Mouse (Mus musculus): Measurements from ENCODE around the gene Cpne2.
A peak's percentile ranks its signal among the peaks of the same experiment; 100 is the strongest.

The Cpne2 gene

GRCm38 (mm10) chr8:94532873-94533671 is at the start of gene Cpne2:
Gene Cpne2, plus strand, starts transcription at chr8:94532990.
- DNase-seq, result peak; percentile 43

- no peak for DNase-seq
These were observed 47.5 kb upstream of the Cpne2 start for GRCm38 (mm10) chr8:94485288-94485687.

GRCm38 (mm10) chr8:94485882-94486281 is 46.9 kb upstream of the Cpne2 start:
- DNase-seq, result peak; percentile 19

GRCm38 (mm10) chr8:94488016-94488415 is 44.8 kb upstream of the Cpne2 start:
- DNase-seq, result no peak

- DNase-seq, result no peak
These were observed 42.8 kb upstream of the Cpne2 start for GRCm38 (mm10) chr8:94489809-94490483.

GRCm38 (mm10) chr8:94492021-94492681 is 40.6 kb upstream of the Cpne2 start:
- peak; percentile 73 for DNase-seq

- DNase-seq, result no peak
These were observed 39.5 kb upstream of the Cpne2 start for GRCm38 (mm10) chr8:94493240-94493639.

- no peak for DNase-seq
These were observed 17.2 kb upstream of the Cpne2 start for GRCm38 (mm10) chr8:94515430-94516208.

- no peak for DNase-seq
These were observed 16.6 kb upstream of the Cpne2 start for GRCm38 (mm10) chr8:94516209-94516593.

GRCm38 (mm10) chr8:94516766-94517165 is 16.0 kb upstream of the Cpne2 start:
- no peak for DNase-seq

- DNase-seq, result no peak
These were observed 14.5 kb upstream of the Cpne2 start for GRCm38 (mm10) chr8:94518331-94518730.

GRCm38 (mm10) chr8:94519021-94519420 is 13.8 kb upstream of the Cpne2 start:
- DNase-seq, result no peak

- DNase-seq, result no peak
These were observed 11.3 kb upstream of the Cpne2 start for GRCm38 (mm10) chr8:94521481-94521880.

- DNase-seq, result no peak
These were observed 10.3 kb upstream of the Cpne2 start for GRCm38 (mm10) chr8:94522482-94522881.

- DNase-seq, result no peak
These were observed 8.2 kb upstream of the Cpne2 start for GRCm38 (mm10) chr8:94524554-94524953.

GRCm38 (mm10) chr8:94527178-94527577 is 5.6 kb upstream of the Cpne2 start:
- DNase-seq, result no peak

GRCm38 (mm10) chr8:94528245-94528644 is 4.5 kb upstream of the Cpne2 start:
- DNase-seq, result peak; percentile 50

- DNase-seq, result no peak
These were observed 2.9 kb upstream of the Cpne2 start for GRCm38 (mm10) chr8:94529875-94530274.

- no peak for DNase-seq
These were observed 2.1 kb upstream of the Cpne2 start for GRCm38 (mm10) chr8:94530643-94531042.

- no peak for DNase-seq
These were observed 790 bp upstream of the Cpne2 start for GRCm38 (mm10) chr8:94532000-94532399.

- no peak for DNase-seq
These were observed 291 bp upstream of the Cpne2 start for GRCm38 (mm10) chr8:94532525-94532872.

GRCm38 (mm10) chr8:94534612-94535011 is 1.8 kb downstream of the Cpne2 start:
- DNase-seq, result no peak

GRCm38 (mm10) chr8:94535631-94536030 is 2.8 kb downstream of the Cpne2 start:
- no peak for DNase-seq
